In genomic region chr1:127023100-127023499, GRCm38 (mm10) we compare ENCODE assay signal across 32 mouse cellular contexts.
"Had no signal": no experiment of that assay in that cellular context is flagged by ENCODE, and none has a peak within 500 bp of the region (broad histone marks: within the 10 kb centered on the region; RNA-seq: fewer than 3 reads in every experiment).

No protein-coding gene starts in this region.

- H3K4me1 ChIP-seq: heart, embryonic 10.5 days; heart, embryonic 12.5 days; heart, embryonic 13.5 days; heart, embryonic 15.5 days; hindbrain, embryonic 10.5 days; hindbrain, embryonic 12.5 days; hindbrain, embryonic 13.5 days; hindbrain, embryonic 15.5 days had no signal

- H3K4me2 ChIP-seq: heart, embryonic 11.5 days; heart, embryonic 12.5 days; heart, embryonic 13.5 days; heart, embryonic 15.5 days; hindbrain, embryonic 12.5 days; hindbrain, embryonic 13.5 days; hindbrain, embryonic 14.5 days; hindbrain, embryonic 15.5 days had no signal

- H3K36me3 ChIP-seq: heart, embryonic 10.5 days; heart, embryonic 12.5 days; heart, embryonic 13.5 days; heart, embryonic 15.5 days; hindbrain, embryonic 10.5 days; hindbrain, embryonic 12.5 days; hindbrain, embryonic 13.5 days; hindbrain, embryonic 15.5 days had no signal

- H3K9ac ChIP-seq: heart, embryonic 12.5 days; heart, embryonic 13.5 days; heart, embryonic 15.5 days; hindbrain, embryonic 12.5 days; hindbrain, embryonic 13.5 days; hindbrain, embryonic 14.5 days; hindbrain, embryonic 15.5 days had no signal

- DNase-seq: heart, adult 2 months; heart, postnatal 10 days; heart, postnatal 14 days; heart, postnatal 4 days; kidney, adult 11 months; kidney, adult 18-20 months; kidney, adult 2 months; kidney, adult 8-10 months; kidney, postnatal 10 days; kidney, postnatal 14 days; kidney, postnatal 25 days; kidney, postnatal 36 days; kidney, postnatal 4 days; layer of hippocampus, adult 9-11 months; layer of hippocampus, postnatal 36 days had no signal

- H3K27ac ChIP-seq: heart, adult 2 months; heart, embryonic 10.5 days; heart, embryonic 13.5 days; heart, embryonic 15.5 days; hindbrain, embryonic 10.5 days; hindbrain, embryonic 12.5 days; hindbrain, embryonic 13.5 days; hindbrain, embryonic 14.5 days; hindbrain, embryonic 15.5 days; hindbrain, postnatal 0 days; kidney, postnatal 0 days; layer of hippocampus, adult 2 months; left cerebral cortex, adult 2 months had no signal

- H3K4me3 ChIP-seq: heart, adult 2 months; heart, embryonic 10.5 days; heart, embryonic 12.5 days; heart, embryonic 13.5 days; heart, embryonic 15.5 days; hindbrain, embryonic 10.5 days; hindbrain, embryonic 12.5 days; hindbrain, embryonic 13.5 days; hindbrain, embryonic 15.5 days; layer of hippocampus, adult 2 months; left cerebral cortex, adult 2 months had no signal

- H3K9me3 ChIP-seq: heart, embryonic 10.5 days; heart, embryonic 12.5 days; heart, embryonic 13.5 days; heart, embryonic 15.5 days; hindbrain, embryonic 10.5 days; hindbrain, embryonic 12.5 days; hindbrain, embryonic 13.5 days; hindbrain, embryonic 15.5 days had no signal

- ATAC-seq: hindbrain, embryonic 16.5 days; hindbrain, postnatal 0 days; inflammation-experienced regulatory T-cells, adult 6 months; intestine, embryonic 16.5 days had no signal

- H3K27me3 ChIP-seq: heart, embryonic 12.5 days; heart, embryonic 13.5 days; heart, embryonic 15.5 days; hindbrain, embryonic 12.5 days; hindbrain, embryonic 13.5 days; hindbrain, embryonic 15.5 days had no signal
